Mouse (Mus musculus) heart, postnatal 0 days (tissue): ENCODE results near the gene Spata2l. TPM values are rescaled to one million over a fixed set of nuclear protein-coding genes. Genes with fewer than 3 reads are reported as not detected.
A peak's percentile ranks its signal among the peaks of the same experiment; 100 is the strongest.

Experiments used
- ATAC-seq: fragments of 200-750 bp; cut with Nextera tagmentation; 2 replicates; pipeline ENCODE4 v1.8.0; 2017; ENCODE audit warnings: low read depth, moderate number of reproducible peaks, moderate library complexity; ENCODE audit not compliant: insufficient read depth
- DNase-seq: peaks from one replicate; pipeline ENCODE4 v3.0.0-alpha.2; 2016; ENCODE audit warnings: low spot score
- H3K27ac ChIP-seq: fragments of 300-500 bp; sonication (generic); 2 replicates; pipeline ENCODE4 v1.5.1; 2014; ENCODE audit warnings: low read depth, mild to moderate bottlenecking
- H3K27me3 ChIP-seq: fragments of 300-500 bp; sonication (generic); 2 replicates; pipeline ENCODE4 v1.6.1; 2014; ENCODE audit warnings: low read length, mixed read lengths; ENCODE audit not compliant: control insufficient read depth, insufficient read depth
- H3K36me3 ChIP-seq: fragments of 300-500 bp; sonication (generic); replicated peaks from 2 replicates; pipeline ENCODE4 v1.6.1; 2014; ENCODE audit warnings: low read length, mixed read lengths; ENCODE audit not compliant: control insufficient read depth, insufficient read depth
- H3K4me1 ChIP-seq: fragments of 300-500 bp; sonication (generic); 2 replicates; pipeline ENCODE4 v1.6.1; 2014; ENCODE audit warnings: antibody characterized with exemption; ENCODE audit not compliant: control insufficient read depth, insufficient read depth
- H3K4me2 ChIP-seq: fragments of 300-500 bp; sonication (generic); 2 replicates; pipeline ENCODE4 v1.6.1; 2014; ENCODE audit warnings: low read depth, mild to moderate bottlenecking, low read length, moderate library complexity
- H3K4me3 ChIP-seq: fragments of 300-500 bp; sonication (generic); 2 replicates; pipeline ENCODE4 v1.5.1; 2014; ENCODE audit warnings: low read depth, low read length
- H3K9ac ChIP-seq: fragments of 300-500 bp; sonication (generic); replicated peaks from 2 replicates; pipeline ENCODE4 v1.6.1; 2014; ENCODE audit warnings: low read depth, low read length, mixed read lengths
- H3K9me3 ChIP-seq: fragments of 300-500 bp; sonication (generic); replicated peaks from 2 replicates; pipeline ENCODE4 v1.6.1; 2016; ENCODE audit warnings: low read length; ENCODE audit not compliant: control insufficient read depth
- CTCF ChIP-seq: IDR thresholded peaks from 2 replicates; pipeline ENCODE4 v1.5.1; 2016; ENCODE audit warnings: antibody characterized with exemption, control low read depth, low read depth
- EP300 ChIP-seq: IDR thresholded peaks from 2 replicates; pipeline ENCODE4 v1.6.1; 2016; ENCODE audit warnings: antibody characterized with exemption, low read depth
- WGBS: fragments of 180-500 bp; shearing (Covaris S2); extraction: QIAGEN DNeasy Blood & Tissue Kit; methylation state at CpG from one replicate; pipeline ENCODE4 v1.1.7; 2014; 5-methylcytosine and 5-hydroxymethylcytosine counted together
- polyA plus RNA-seq: library from polyadenylated mRNA; unstranded; fragments of >200 nt; fragmentation: Nextera tagmentation; extraction: Ambion mirVana; gene quantifications from 2 replicates; pipeline ENCODE4 v1.2.1, GENCODE M21; 2015
- total RNA-seq: library from RNA; depleted of rRNA; stranded (reverse); fragments of >200 nt; gene quantifications from 2 replicates; pipeline ENCODE4 v1.2.3, GENCODE M21; 2014; ENCODE audit warnings: low replicate concordance

Spata2l gene
- total and polyA plus RNA-seq, 2 experiments from 2014 or later: 4.2 to 4.5 TPM

GRCm38 (mm10) chr8:123244382-123244781, 8.3 kb upstream of the Spata2l start:
- Histone ChIP-seq H3K4me2 (no peak overlapping the region), H3K4me1 (no peaks in the 10 kb centered on the region), H3K36me3 (peaks cover 71% of the 10 kb centered on the region), H3K27me3 (no peaks in the 10 kb centered on the region), H3K27ac (no peak overlapping the region), H3K9me3 (no peaks in the 10 kb centered on the region), H3K4me3 (no peak overlapping the region), H3K9ac (no peak overlapping the region)
- no peak for ATAC-seq
- TF ChIP-seq EP300 (no peak), CTCF (no peak)
- no peak for DNase-seq
- WGBS: 86% methylated on average over 4 of the region's 4 CpGs

- H3K9ac ChIP-seq: no peak overlapping the region
- H3K9me3 ChIP-seq: no peaks in the 10 kb centered on the region
- ATAC-seq (no peak), DNase-seq (no peak)
- TF ChIP-seq CTCF (peak; percentile 5; the same call in 1 of the 2 replicates), EP300 (no peak)
- H3K4me2 ChIP-seq: no peak overlapping the region
- no peak overlapping the region for H3K27ac ChIP-seq
- peaks cover 58% of the 10 kb centered on the region for H3K36me3 ChIP-seq
- H3K4me3 ChIP-seq: no peak overlapping the region
- WGBS: 68% methylated on average over 11 of the region's 11 CpGs
- H3K4me1 ChIP-seq: no peaks in the 10 kb centered on the region
- no peaks in the 10 kb centered on the region for H3K27me3 ChIP-seq
Observed at GRCm38 (mm10) chr8:123243053-123243452, 7.0 kb upstream of the Spata2l start.

GRCm38 (mm10) chr8:123242107-123242923, 6.3 kb upstream of the Spata2l start:
- peaks cover 51% of the 10 kb centered on the region for H3K36me3 ChIP-seq
- DNase-seq (no peak), ATAC-seq (no peak)
- WGBS: 80% methylated on average over 7 of the region's 7 CpGs
- no peak overlapping the region for H3K4me2 ChIP-seq
- H3K27ac ChIP-seq: no peak overlapping the region
- H3K4me3 ChIP-seq: no peak overlapping the region
- no peaks in the 10 kb centered on the region for H3K4me1 ChIP-seq
- H3K27me3 ChIP-seq: no peaks in the 10 kb centered on the region
- H3K9me3 ChIP-seq: no peaks in the 10 kb centered on the region
- H3K9ac ChIP-seq: no peak overlapping the region
- TF ChIP-seq EP300 (no peak), CTCF (no peak)

GRCm38 (mm10) chr8:123239398-123239797, 3.4 kb upstream of the Spata2l start:
- TF ChIP-seq CTCF (no peak), EP300 (no peak)

GRCm38 (mm10) chr8:123234918-123235519, 1.0 kb downstream of the Spata2l start:
- whole genome bisulfite sequencing: 29% methylated on average over 13 of the region's 13 CpGs
- Histone ChIP-seq H3K4me3 (peak overlapping the region; percentile 61), H3K9me3 (no peaks in the 10 kb centered on the region), H3K27me3 (0 out of 2 replicates have a peak, but pooled peaks cover 3% of the 10 kb centered on the region), H3K4me1 (peaks cover 10% of the 10 kb centered on the region), H3K36me3 (no peaks in the 10 kb centered on the region), H3K9ac (peak overlapping the region; percentile 58), H3K27ac (no peak overlapping the region), H3K4me2 (peak overlapping the region; percentile 96)
- ATAC-seq (no peak), DNase-seq (no peak)
- no peak for TF ChIP-seq CTCF
- no peak for TF ChIP-seq EP300

More at GRCm38 (mm10) chr8:123239398-123239797, 3.4 kb upstream of the Spata2l start:
- Histone ChIP-seq H3K9me3 (no peaks in the 10 kb centered on the region), H3K27me3 (0 out of 2 replicates have a peak, but pooled peaks cover 3% of the 10 kb centered on the region), H3K9ac (no peak overlapping the region), H3K27ac (no peak overlapping the region), H3K4me1 (peaks cover 10% of the 10 kb centered on the region), H3K4me3 (no peak overlapping the region), H3K36me3 (peaks cover 22% of the 10 kb centered on the region), H3K4me2 (no peak overlapping the region)
- ATAC-seq (no peak), DNase-seq (no peak)
- 88% methylated on average over 10 of the region's 10 CpGs for WGBS
